Mouse (Mus musculus) midbrain, embryonic 14.5 days (tissue): ENCODE results near the gene Ltbp3. TPM values are rescaled to one million over a fixed set of nuclear protein-coding genes. Genes with fewer than 3 reads are reported as not detected.

Experiments
- ATAC-seq: fragments of 200-750 bp; cut with Nextera tagmentation; 2 replicates; pipeline ENCODE4 v1.8.0; 2017; ENCODE audit warnings: moderate number of reproducible peaks, moderate library complexity; ENCODE audit not compliant: low FRiP score, low TSS enrichment
- DNase-seq: peaks from one replicate; pipeline ENCODE4 v3.0.0-alpha.2; 2015
- H3K27ac ChIP-seq: fragments of 300-500 bp; sonication (generic); replicated peaks from 2 replicates; pipeline ENCODE4 v1.5.1; 2014; ENCODE audit warnings: mild to moderate bottlenecking, low read depth, low read length, moderate library complexity
- H3K27me3 ChIP-seq: fragments of 300-500 bp; sonication (generic); 2 replicates; pipeline ENCODE4 v1.6.1; 2014; ENCODE audit warnings: low read length, control low read depth, mixed read lengths; ENCODE audit not compliant: control insufficient read depth, insufficient read depth
- H3K36me3 ChIP-seq: fragments of 300-500 bp; sonication (generic); 2 replicates; pipeline ENCODE4 v1.6.1; 2014; ENCODE audit warnings: low read length, control low read depth; ENCODE audit not compliant: control insufficient read depth, insufficient read depth
- H3K4me1 ChIP-seq: fragments of 300-500 bp; sonication (generic); 2 replicates; pipeline ENCODE4 v1.6.1; 2014; ENCODE audit warnings: mild to moderate bottlenecking, antibody characterized with exemption, low read length, control low read depth; ENCODE audit not compliant: control insufficient read depth, insufficient read depth
- H3K4me2 ChIP-seq: fragments of 300-500 bp; sonication (generic); 2 replicates; pipeline ENCODE4 v1.6.1; 2014; ENCODE audit warnings: mild to moderate bottlenecking, low read length, moderate library complexity
- H3K4me3 ChIP-seq: fragments of 300-500 bp; sonication (generic); replicated peaks from 2 replicates; pipeline ENCODE4 v1.5.1; 2014; ENCODE audit warnings: low read depth, low read length
- H3K9ac ChIP-seq: fragments of 300-500 bp; sonication (generic); replicated peaks from 2 replicates; pipeline ENCODE4 v1.6.1; 2014; ENCODE audit warnings: mild to moderate bottlenecking, low read length, moderate library complexity
- H3K9me3 ChIP-seq: fragments of 300-500 bp; sonication (generic); 2 replicates; pipeline ENCODE4 v1.6.1; 2016; ENCODE audit warnings: low read length, control low read depth, mixed read lengths; ENCODE audit not compliant: control insufficient read depth
- WGBS: fragments of 180-500 bp; shearing (Covaris S2); extraction: QIAGEN DNeasy Blood & Tissue Kit; methylation state at CpG from one replicate; pipeline ENCODE4 v1.1.7; 2014; 5-methylcytosine and 5-hydroxymethylcytosine counted together
- polyA plus RNA-seq: library from polyadenylated mRNA; unstranded; fragments of >200 nt; fragmentation: Nextera tagmentation; extraction: Ambion mirVana; gene quantifications from 2 replicates; pipeline ENCODE4 v1.2.1, GENCODE M21; 2014

The Ltbp3 gene
- polyA plus RNA-seq, 1 experiment from 2014 or later, result 10.5 TPM

GRCm38 (mm10) chr19:5756991-5757636 is 16.4 kb downstream of the Ltbp3 start:
- DNase-seq, result peak; percentile 44
- no peaks in the 10 kb centered on the region for H3K9me3 ChIP-seq
- peaks cover 51% of the 10 kb centered on the region for H3K36me3 ChIP-seq
- no peak overlapping the region for H3K27ac ChIP-seq
- H3K4me3 ChIP-seq, result 0 out of 2 replicates have a peak overlapping the region, but pooled peaks have one; percentile 12
- ATAC-seq, result no peak; the same call in 1 of the 2 replicates
- peaks cover 31% of the 10 kb centered on the region for H3K27me3 ChIP-seq
- peaks cover 7% of the 10 kb centered on the region; the same call in 1 of the 2 replicates for H3K4me1 ChIP-seq
- no peak overlapping the region for H3K9ac ChIP-seq
- 13% methylated on average over 36 of the region's 36 CpGs for WGBS
- peak overlapping the region; percentile 33 for H3K4me2 ChIP-seq

DNA sequence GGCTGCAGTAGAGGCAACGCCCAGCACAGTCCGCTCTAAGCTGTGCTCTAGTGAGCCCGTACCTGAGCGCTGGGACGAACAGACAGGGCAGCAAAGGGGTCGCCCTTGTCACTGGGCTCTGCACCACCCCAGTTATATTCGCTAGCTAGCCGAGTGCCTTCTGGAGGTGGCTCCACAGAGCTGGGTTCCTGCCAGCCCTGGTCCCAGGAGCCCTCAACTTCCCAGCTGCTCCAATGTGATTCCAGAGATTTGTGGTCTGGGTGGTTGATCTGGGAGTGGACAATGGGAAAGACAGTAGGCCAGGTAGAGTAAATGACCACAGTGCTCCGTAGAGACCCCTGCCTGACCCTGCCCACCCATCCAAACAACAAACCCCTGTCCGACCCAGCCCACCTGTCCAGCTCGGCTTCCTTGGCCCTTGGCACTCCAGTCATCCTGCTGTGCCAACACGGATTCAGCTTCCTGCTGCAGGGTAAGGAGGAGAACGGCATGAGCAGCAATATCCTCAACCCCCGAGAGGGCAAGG is 18.2 kb downstream of the Ltbp3 start:
- H3K4me3 ChIP-seq, result no peak overlapping the region
- no peak for ATAC-seq
- 91% methylated on average over 14 of the region's 14 CpGs for WGBS
- H3K27me3 ChIP-seq, result peaks cover 26% of the 10 kb centered on the region
- H3K4me1 ChIP-seq, result peaks cover 7% of the 10 kb centered on the region; the same call in 1 of the 2 replicates
- no peak for DNase-seq
- H3K4me2 ChIP-seq, result no peak overlapping the region
- no peak overlapping the region for H3K27ac ChIP-seq
- no peaks in the 10 kb centered on the region for H3K9me3 ChIP-seq
- no peak overlapping the region for H3K9ac ChIP-seq
- H3K36me3 ChIP-seq, result peaks cover 66% of the 10 kb centered on the region

- peaks cover 96% of the 10 kb centered on the region for H3K36me3 ChIP-seq
- 97% methylated on average over 6 of the region's 6 CpGs for WGBS
- no peak overlapping the region for H3K4me3 ChIP-seq
- H3K4me1 ChIP-seq, result no peaks in the 10 kb centered on the region
- no peaks in the 10 kb centered on the region for H3K9me3 ChIP-seq
- no peak overlapping the region for H3K9ac ChIP-seq
- H3K27me3 ChIP-seq, result peaks cover 3% of the 10 kb centered on the region
- ATAC-seq (no peak), DNase-seq (no peak)
- no peak overlapping the region for H3K4me2 ChIP-seq
- H3K27ac ChIP-seq, result no peak overlapping the region
Measured at GRCm38 (mm10) chr19:5763163-5763562, 22.5 kb downstream of the Ltbp3 start.

DNA sequence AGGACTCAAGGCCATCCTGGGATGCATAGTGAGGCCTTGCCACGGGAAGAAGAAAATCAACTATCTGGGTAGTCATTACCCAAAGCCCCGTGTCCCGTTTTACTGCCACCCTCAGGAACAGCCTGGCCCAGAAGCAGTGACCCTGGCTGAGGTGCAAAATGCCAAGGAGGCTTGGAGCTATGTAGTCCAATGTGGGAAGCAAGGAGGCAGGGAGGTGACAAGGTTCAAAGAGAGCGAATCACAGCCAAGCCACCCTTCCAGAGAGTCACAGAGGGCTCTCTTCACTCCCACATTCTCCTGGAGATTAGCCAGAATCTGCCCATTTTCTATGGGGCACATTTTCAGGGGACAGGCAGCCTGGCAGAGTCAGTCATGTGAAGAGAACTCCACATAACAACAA is 26.6 kb downstream of the Ltbp3 start:
- peaks cover 58% of the 10 kb centered on the region for H3K36me3 ChIP-seq
- no peak for ATAC-seq
- peaks cover 12% of the 10 kb centered on the region for H3K4me1 ChIP-seq
- no peaks in the 10 kb centered on the region for H3K9me3 ChIP-seq
- H3K4me2 ChIP-seq, result no peak overlapping the region
- 88% methylated on average over 4 of the region's 4 CpGs for WGBS
- H3K9ac ChIP-seq, result no peak overlapping the region
- no peaks in the 10 kb centered on the region for H3K27me3 ChIP-seq
- H3K4me3 ChIP-seq, result no peak overlapping the region
- no peak for DNase-seq
- no peak overlapping the region for H3K27ac ChIP-seq

- Histone ChIP-seq H3K27ac (peak overlapping the region; percentile 81), H3K36me3 (peaks cover 30% of the 10 kb centered on the region), H3K9me3 (no peaks in the 10 kb centered on the region), H3K4me1 (peaks cover 12% of the 10 kb centered on the region), H3K27me3 (no peaks in the 10 kb centered on the region), H3K4me3 (peak overlapping the region; percentile 68), H3K9ac (peak overlapping the region; percentile 82), H3K4me2 (peak overlapping the region; percentile 89)
- ATAC-seq (no peak), DNase-seq (no peak)
- 48% methylated on average over 9 of the region's 9 CpGs for WGBS
Measured at GRCm38 (mm10) chr19:5770311-5770710, 29.6 kb downstream of the Ltbp3 start.

DNA sequence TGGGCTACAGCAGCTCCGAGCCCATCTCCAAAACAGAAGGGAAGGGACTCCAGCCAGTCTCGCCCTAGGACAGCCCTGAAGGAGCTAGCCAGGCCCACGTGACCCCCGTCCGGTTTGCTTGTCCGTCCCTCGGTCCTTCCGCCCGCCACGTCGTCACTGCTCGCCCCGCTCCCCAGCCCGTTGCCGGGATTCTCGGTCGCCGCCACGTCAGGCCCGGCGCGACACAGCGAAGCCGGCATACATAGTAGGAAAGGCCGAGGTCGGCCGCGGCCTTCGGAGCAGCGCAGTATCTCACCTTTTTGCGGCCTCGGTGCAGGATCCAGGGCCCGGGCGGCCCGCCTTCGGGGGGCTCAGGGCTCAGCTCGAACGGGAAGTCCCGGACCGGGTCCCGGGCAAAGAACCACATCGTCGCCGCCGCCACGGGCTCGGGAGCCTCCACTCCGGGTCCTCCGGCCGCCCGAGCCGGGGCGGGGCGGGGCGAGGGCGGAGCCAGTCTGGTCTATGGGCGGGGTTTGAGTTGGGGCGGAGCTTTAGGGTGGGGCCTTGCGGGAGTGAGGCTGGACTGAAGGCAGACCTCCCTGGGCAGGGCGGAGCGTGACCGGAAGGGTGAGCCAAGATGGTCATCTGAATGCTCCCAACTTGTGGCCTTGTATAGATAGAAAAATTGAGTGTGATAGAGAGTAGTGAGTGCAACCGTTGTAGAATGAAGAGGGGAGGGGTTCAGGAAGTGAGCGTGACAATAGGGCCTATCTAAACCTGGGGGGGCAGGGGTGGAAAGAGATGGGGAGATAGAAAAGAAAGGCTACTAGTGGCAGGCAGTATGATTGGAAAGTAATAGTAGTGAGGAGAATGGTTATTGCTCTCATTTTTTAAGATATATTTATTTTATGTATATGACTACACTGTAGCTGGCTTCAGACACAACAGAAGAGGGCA is 30.5 kb downstream of the Ltbp3 start, which contains the start of gene Scyl1:
Gene Scyl1 (minus strand): TSS at position 495 of the 936 bp plus-strand sequence.
- under 1% methylated on average over 64 of the region's 64 CpGs for WGBS
- peak; percentile 93 for DNase-seq
- no peaks in the 10 kb centered on the region for H3K27me3 ChIP-seq

DNA sequence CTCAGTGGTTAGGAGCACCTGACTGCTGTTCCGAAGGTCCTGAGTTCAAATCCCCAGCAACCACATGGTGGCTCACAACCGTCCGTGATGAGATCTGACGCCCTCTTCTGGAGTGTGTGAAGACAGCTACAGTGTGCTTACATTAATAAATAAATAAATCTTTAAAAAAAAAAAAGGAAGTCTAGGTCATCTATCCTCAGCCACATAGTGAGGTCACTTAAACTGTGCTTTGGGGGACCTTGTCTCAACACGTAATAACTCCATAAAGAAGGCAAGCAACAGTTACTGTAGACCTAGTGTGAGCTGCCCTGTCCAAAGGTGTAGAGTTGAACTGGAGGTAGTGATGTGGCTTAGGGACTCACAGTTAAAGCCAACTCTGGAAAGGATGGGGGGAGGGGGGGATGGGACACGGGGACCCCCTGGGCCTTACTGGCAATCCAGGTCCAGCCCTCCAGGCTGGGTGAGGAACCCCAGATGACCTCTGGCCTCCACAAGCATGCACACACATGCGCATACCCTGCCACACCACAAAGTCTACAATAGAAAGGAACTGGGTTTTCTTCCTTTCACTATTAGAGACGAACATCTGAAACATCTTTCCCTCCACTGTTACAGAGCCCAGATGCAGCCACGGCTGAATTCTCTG is 36.8 kb downstream of the Ltbp3 start:
- no peak for ATAC-seq
- Histone ChIP-seq H3K4me1 (no peaks in the 10 kb centered on the region), H3K27me3 (no peaks in the 10 kb centered on the region), H3K36me3 (no peaks in the 10 kb centered on the region), H3K9ac (no peak overlapping the region), H3K9me3 (no peaks in the 10 kb centered on the region), H3K4me3 (no peak overlapping the region), H3K4me2 (no peak overlapping the region), H3K27ac (no peak overlapping the region)
- WGBS, result 84% methylated on average over 9 of the region's 9 CpGs
- DNase-seq, result no peak

More for the DNA sequence above, 30.5 kb downstream of the Ltbp3 start, which contains the start of gene Scyl1:
- peak within 1 kb of the TSS; percentile 68 for H3K4me3 ChIP-seq
- H3K36me3 ChIP-seq, result peaks cover 22% of the 10 kb centered on the region
- H3K9me3 ChIP-seq, result no peaks in the 10 kb centered on the region
- H3K4me2 ChIP-seq, result peak within 1 kb of the TSS; percentile 89
- peak within 1 kb of the TSS; percentile 81 for H3K27ac ChIP-seq
- peak; percentile 96 for ATAC-seq
- H3K4me1 ChIP-seq, result peaks cover 12% of the 10 kb centered on the region
- H3K9ac ChIP-seq, result peak within 1 kb of the TSS; percentile 82

DNA sequence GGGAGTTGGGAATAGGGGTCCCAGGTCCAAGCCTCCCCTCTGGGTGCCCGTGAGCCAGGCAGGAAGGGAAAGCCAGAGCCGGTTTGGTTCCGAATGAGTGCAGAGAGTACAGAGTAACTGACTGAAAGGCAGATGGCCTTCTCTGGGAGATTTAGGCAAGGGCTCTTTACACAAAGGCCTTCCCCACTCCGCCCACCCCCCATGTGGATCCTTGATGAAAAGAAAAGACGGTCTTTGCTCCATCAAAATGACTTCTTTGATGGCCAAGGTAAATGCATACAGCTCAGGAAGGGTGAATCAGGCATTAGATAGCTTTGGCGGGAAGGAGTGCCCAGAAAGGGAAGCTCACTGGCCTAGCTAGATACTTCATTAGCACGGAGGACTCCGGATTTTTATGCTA is 37.6 kb downstream of the Ltbp3 start:
- no peak overlapping the region for H3K4me3 ChIP-seq
- DNase-seq (no peak), ATAC-seq (no peak)
- WGBS, result 33% methylated on average over 8 of the region's 8 CpGs
- H3K9ac ChIP-seq, result no peak overlapping the region
- no peak overlapping the region for H3K27ac ChIP-seq
- no peak overlapping the region for H3K4me2 ChIP-seq
- H3K4me1 ChIP-seq, result no peaks in the 10 kb centered on the region
- no peaks in the 10 kb centered on the region for H3K9me3 ChIP-seq
- no peaks in the 10 kb centered on the region for H3K36me3 ChIP-seq
- no peaks in the 10 kb centered on the region for H3K27me3 ChIP-seq
